Mouse (Mus musculus): ENCODE data around the gene Stxbp3.

The Stxbp3 gene

GRCm38 (mm10) chr3:108762597-108763111 is 77.7 kb downstream of the Stxbp3 start:
- DNase-seq, result no peak

GRCm38 (mm10) chr3:108759566-108760420 is 80.5 kb downstream of the Stxbp3 start:
- DNase-seq, result no peak

GRCm38 (mm10) chr3:108757570-108757969 is 82.8 kb downstream of the Stxbp3 start:
- no peak for DNase-seq

- DNase-seq, result no peak
Measured at GRCm38 (mm10) chr3:108756131-108756530, 84.2 kb downstream of the Stxbp3 start.

GRCm38 (mm10) chr3:108755542-108755941 is 84.8 kb downstream of the Stxbp3 start:
- no peak for DNase-seq

GRCm38 (mm10) chr3:108754541-108754940 is 85.8 kb downstream of the Stxbp3 start:
- DNase-seq, result no peak

GRCm38 (mm10) chr3:108751691-108752090 is 88.6 kb downstream of the Stxbp3 start:
- DNase-seq, result no peak

GRCm38 (mm10) chr3:108751061-108751460 is 89.3 kb downstream of the Stxbp3 start:
- no peak for DNase-seq

- no peak for DNase-seq
Measured at GRCm38 (mm10) chr3:108744060-108744459, 96.3 kb downstream of the Stxbp3 start.
